Mouse (Mus musculus): Measurements from ENCODE around the gene Hist1h2ad. TPM values are rescaled to one million over a fixed set of nuclear protein-coding genes. Genes with fewer than 3 reads are reported as not detected.

Hist1h2ad gene
- polyA plus RNA-seq (2017; shearing (Covaris generic)) = not detected

GRCm38 (mm10) chr13:23573898-23574524, at the start of gene Hist1h2ad, which contains the start of gene Hist1h2bf:
Gene Hist1h2ad, plus strand, starts transcription at chr13:23574381.
Gene Hist1h2bf, minus strand, starts transcription at chr13:23574196.

GRCm38 (mm10) chr13:23530901-23531875, 43.0 kb upstream of the Hist1h2ad start, which contains the start of gene Hist1h4h:
Gene Hist1h4h, plus strand, starts transcription at chr13:23531050.

DNA sequence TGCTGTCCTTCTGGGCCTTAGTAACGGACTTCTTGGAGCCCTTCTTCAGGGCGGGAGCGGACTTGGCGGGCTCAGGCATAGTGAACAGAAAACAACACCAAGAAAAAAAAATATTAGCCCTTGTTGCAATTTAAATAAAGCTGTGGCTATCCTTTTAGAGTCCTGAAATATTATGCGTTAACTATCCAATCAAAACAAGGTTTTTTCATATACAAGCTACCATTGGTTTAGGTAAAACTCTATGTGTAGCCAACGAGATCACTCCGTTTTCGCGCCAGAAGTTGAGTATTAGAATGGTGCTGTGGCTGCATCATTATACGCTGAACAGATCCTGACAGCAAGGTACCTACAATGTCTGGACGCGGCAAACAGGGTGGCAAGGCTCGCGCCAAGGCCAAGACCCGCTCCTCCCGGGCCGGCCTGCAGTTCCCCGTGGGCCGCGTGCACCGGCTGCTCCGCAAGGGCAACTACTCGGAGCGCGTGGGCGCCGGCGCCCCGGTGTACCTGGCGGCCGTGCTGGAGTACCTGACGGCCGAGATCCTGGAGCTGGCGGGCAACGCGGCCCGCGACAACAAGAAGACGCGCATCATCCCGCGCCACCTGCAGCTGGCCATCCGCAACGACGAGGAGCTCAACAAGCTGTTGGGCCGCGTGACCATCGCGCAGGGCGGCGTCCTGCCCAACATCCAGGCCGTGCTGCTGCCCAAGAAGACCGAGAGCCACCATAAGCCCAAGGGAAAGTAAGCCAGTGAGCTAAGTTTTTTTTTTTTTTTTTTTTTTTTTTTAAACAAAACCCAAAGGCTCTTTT, 40.4 kb upstream of the Hist1h2ad start, which contains the start of gene Hist1h2af:
Gene Hist1h2af (plus strand): TSS at position 347 of the 808 bp plus-strand sequence.

GRCm38 (mm10) chr13:23535137-23536075, 38.8 kb upstream of the Hist1h2ad start, which contains the start of gene Hist1h3g:
Gene Hist1h3g, plus strand, starts transcription at chr13:23535422.

GRCm38 (mm10) chr13:23542999-23543607, 31.1 kb upstream of the Hist1h2ad start, which contains the start of gene Hist1h2bh:
Gene Hist1h2bh, minus strand, starts transcription at chr13:23543392.

DNA sequence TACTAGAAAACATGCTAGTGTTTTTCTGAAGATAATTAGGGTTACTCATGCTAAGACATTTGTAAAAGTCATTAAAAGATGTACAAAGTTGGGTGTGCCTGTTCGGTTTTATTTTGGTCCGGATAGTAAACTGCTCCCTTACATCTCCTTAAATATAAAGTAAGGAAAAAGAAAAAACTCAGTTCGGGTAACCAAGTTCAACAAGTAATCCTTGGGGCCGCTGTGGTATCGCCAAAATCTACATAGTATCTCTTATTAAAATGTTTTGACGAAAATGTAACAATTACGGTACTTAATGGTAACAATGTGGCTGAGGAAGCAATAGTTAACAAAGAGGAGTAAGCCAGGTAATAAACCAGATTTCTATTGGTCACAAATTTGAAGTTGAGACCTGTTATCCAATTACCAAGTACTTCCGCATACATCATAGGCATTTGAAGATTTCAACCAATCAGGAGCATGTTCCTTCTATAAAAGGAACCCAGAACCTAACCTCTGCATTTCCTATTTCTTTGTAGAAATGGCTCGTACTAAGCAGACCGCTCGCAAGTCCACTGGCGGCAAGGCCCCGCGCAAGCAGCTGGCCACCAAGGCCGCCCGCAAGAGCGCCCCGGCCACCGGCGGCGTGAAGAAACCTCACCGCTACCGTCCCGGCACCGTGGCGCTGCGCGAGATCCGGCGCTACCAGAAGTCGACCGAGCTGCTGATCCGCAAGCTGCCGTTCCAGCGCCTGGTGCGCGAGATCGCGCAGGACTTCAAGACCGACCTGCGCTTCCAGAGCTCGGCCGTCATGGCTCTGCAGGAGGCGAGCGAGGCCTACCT, 30.0 kb upstream of the Hist1h2ad start, which contains the start of gene Hist1h3f:
Gene Hist1h3f (plus strand): TSS at position 88 of the 822 bp plus-strand sequence.

GRCm38 (mm10) chr13:23551146-23551834, 22.9 kb upstream of the Hist1h2ad start, which contains the start of gene Hist1h4f:
Gene Hist1h4f, minus strand, starts transcription at chr13:23551648.

GRCm38 (mm10) chr13:23552962-23553361, 21.2 kb upstream of the Hist1h2ad start, which contains the start of gene Hist1h1d:
Gene Hist1h1d, plus strand, starts transcription at chr13:23553262.

GRCm38 (mm10) chr13:23561883-23562659, 12.1 kb upstream of the Hist1h2ad start, which contains the start of gene Hist1h3e:
Gene Hist1h3e, minus strand, starts transcription at chr13:23562369.

DNA sequence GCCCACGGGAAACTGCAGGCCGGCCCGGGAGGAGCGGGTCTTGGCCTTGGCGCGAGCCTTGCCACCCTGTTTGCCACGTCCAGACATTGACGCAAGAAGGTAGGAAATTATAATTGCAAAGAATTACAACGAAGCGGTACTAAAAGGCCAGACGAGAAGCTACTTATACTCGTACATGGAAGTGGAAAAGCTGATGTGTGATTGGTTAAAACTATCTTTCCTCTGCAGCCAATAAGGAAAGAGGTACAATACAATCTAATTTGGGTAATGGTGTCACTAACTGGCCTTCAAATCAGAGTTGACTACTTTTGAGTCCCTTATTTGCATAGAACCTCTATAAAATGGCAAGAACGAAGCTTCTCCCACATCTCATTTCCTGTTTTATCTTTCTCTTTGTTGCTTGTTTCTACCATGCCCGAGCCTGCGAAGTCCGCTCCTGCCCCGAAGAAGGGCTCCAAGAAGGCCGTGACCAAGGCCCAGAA, 3.1 kb upstream of the Hist1h2ad start, which contains the start of the genes Hist1h2ae and Hist1h2bg:
Gene Hist1h2ae (minus strand): TSS at position 199 of the 482 bp plus-strand sequence.
Gene Hist1h2bg (plus strand): TSS at position 375 of the 482 bp plus-strand sequence.

GRCm38 (mm10) chr13:23575271-23575851, 1.2 kb downstream of the Hist1h2ad start, which contains the start of gene Hist1h3d:
Gene Hist1h3d, plus strand, starts transcription at chr13:23575763.

DNA sequence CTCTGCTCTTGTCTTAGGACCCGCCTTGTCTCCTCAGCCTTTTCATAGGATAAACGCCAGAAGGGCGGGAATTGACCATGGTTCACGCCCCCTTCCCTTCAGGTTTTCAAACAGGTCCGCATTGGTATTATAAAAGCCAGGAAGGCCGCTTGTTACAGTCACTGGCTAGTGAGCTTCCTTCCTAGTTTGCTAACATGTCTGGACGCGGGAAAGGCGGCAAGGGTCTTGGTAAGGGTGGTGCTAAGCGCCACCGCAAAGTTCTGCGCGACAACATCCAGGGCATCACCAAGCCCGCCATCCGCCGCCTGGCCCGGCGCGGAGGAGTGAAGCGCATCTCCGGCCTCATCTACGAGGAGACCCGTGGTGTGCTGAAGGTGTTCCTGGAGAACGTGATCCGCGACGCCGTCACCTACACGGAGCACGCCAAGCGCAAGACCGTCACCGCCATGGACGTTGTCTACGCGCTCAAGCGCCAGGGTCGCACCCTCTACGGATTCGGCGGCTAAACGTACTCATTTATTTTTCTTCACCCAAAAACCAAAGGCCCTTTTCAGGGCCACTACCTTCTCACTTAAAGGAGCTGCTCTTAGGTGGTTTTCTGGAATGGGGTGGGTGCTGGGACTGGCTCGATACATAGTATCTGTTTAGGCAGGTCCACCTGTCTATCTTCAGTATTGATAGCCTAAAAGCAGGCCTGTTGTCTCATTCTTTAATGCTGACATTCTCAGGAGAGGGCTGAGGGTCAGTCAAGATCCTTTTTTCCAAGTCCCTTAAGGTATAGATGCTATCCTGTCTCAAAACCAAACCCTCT, 7.4 kb downstream of the Hist1h2ad start, which contains the start of gene Hist1h4d:
Gene Hist1h4d (plus strand): TSS at position 191 of the 811 bp plus-strand sequence.

GRCm38 (mm10) chr13:23620733-23621531, 46.8 kb downstream of the Hist1h2ad start, which contains the start of gene Hist1h2be:
Gene Hist1h2be, minus strand, starts transcription at chr13:23621124.

GRCm38 (mm10) chr13:23622175-23622671, 48.0 kb downstream of the Hist1h2ad start, which contains the start of gene Hist1h1e:
Gene Hist1h1e, minus strand, starts transcription at chr13:23622558.

